Mouse (Mus musculus) CH12.LX (cell line): ENCODE measurements around the gene Ehf.

Experiments used
- CTCF ChIP-seq, 2 experiments: IDR thresholded peaks in 1 of 2; conservative IDR thresholded peaks in 1 of 2; 2 replicates each; pipeline ENCODE4 v1.5.1; 2011 to 2012; ENCODE audit warnings: low read depth in 2 of 2, low read length in 2 of 2, improper control_type of control experiment in 1 of 2, inconsistent platforms in 1 of 2, mild to moderate bottlenecking in 1 of 2, moderate library complexity in 1 of 2
- HCFC1 ChIP-seq: IDR thresholded peaks from 2 replicates; pipeline ENCODE4 v1.6.1; 2012; ENCODE audit warnings: low read depth, mild to moderate bottlenecking, inconsistent platforms, low read length, improper control_type of control experiment
- MAFK ChIP-seq: IDR thresholded peaks from 2 replicates; pipeline ENCODE4 v1.6.1; 2011; ENCODE audit warnings: low read length, improper control_type of control experiment; ENCODE audit not compliant: insufficient replicate concordance
- MAX ChIP-seq: IDR thresholded peaks from 2 replicates; pipeline ENCODE4 v1.6.1; 2011; ENCODE audit warnings: low read length, improper control_type of control experiment
- NRF1 ChIP-seq: IDR thresholded peaks from 2 replicates; pipeline ENCODE4 v1.6.1; 2014; ENCODE audit warnings: low read depth, mild to moderate bottlenecking, inconsistent platforms, low read length, improper control_type of control experiment, moderate library complexity
- POLR2A ChIP-seq: IDR thresholded peaks from 2 replicates; pipeline ENCODE4 v1.6.1; 2011; ENCODE audit warnings: low read depth, mild to moderate bottlenecking, improper control_type of control experiment, low read length
- RCOR1 ChIP-seq: conservative IDR thresholded peaks from 2 replicates; pipeline ENCODE4 v1.6.1; 2012; ENCODE audit warnings: low read depth, mild to moderate bottlenecking, inconsistent platforms, low read length, improper control_type of control experiment
- USF2 ChIP-seq: conservative IDR thresholded peaks from 2 replicates; pipeline ENCODE4 v1.6.1; 2011; ENCODE audit warnings: low read depth, low read length, improper control_type of control experiment

- no peak for TF ChIP-seq POLR2A
- TF ChIP-seq MAX = no peak
- no peak for TF ChIP-seq HCFC1
- TF ChIP-seq MAFK = no peak
- no peak for TF ChIP-seq USF2
- TF ChIP-seq CTCF (conservative IDR thresholded peaks at IDR 0.05 in 1 of 2, IDR thresholded peaks at IDR 0.05 in 1 of 2; ENCODE audit: low read depth in 2 of 2, low read length in 2 of 2) = no peak
- no peak for TF ChIP-seq NRF1
- TF ChIP-seq RCOR1 = no peak
Measured at GRCm38 (mm10) chr2:103274803-103275202, 28.3 kb downstream of the Ehf start.
